Mouse (Mus musculus): ENCODE results near the gene Lyl1. TPM values are rescaled to one million over a fixed set of nuclear protein-coding genes. Genes with fewer than 3 reads are reported as not detected.

Lyl1 gene
- 4.3 and 5.5 TPM in 2 replicates for polyA plus RNA-seq (2016; fragmentation: Nextera tagmentation; extraction: Ambion mirVana)

GRCm38 (mm10) chr8:84700941-84701911 is at the start of gene Lyl1:
Gene Lyl1, plus strand, starts transcription at chr8:84701457.
- Histone ChIP-seq H3K27me3 (replicated peaks; ENCODE audit: low read depth, poor library complexity, severe bottlenecking) (peaks cover 65% of the 10 kb centered on the region), H3K4me1 (peaks cover 35% of the 10 kb centered on the region), H3K27ac (replicated peaks) (peak within 1 kb of the TSS; percentile 10; the same call in 1 of the 2 replicates), H3K4me3 (peak within 1 kb of the TSS; percentile 51), H3K36me3 (replicated peaks) (peaks cover 41% of the 10 kb centered on the region), H3K9me3 (no peaks in the 10 kb centered on the region)
- WGBS = 9% methylated on average over 34 of the region's 34 CpGs
- peak; percentile 66 for DNase-seq (ENCODE audit: low spot score)

GRCm38 (mm10) chr8:84653092-84653631 is 48.1 kb upstream of the Lyl1 start:
- no peak for DNase-seq (ENCODE audit: low spot score)
- WGBS = 55% methylated on average over 9 of the region's 9 CpGs
- Histone ChIP-seq H3K27me3 (replicated peaks; ENCODE audit: low read depth, poor library complexity, severe bottlenecking) (no peaks in the 10 kb centered on the region), H3K4me3 (peak overlapping the region; percentile 16; the same call in 1 of the 2 replicates), H3K27ac (replicated peaks) (peak overlapping the region; percentile 75), H3K36me3 (replicated peaks) (no peaks in the 10 kb centered on the region), H3K9me3 (no peaks in the 10 kb centered on the region), H3K4me1 (peaks cover 62% of the 10 kb centered on the region)

GRCm38 (mm10) chr8:84654597-84654996 is 46.7 kb upstream of the Lyl1 start:
- Histone ChIP-seq H3K27me3 (replicated peaks; ENCODE audit: low read depth, poor library complexity, severe bottlenecking) (no peaks in the 10 kb centered on the region), H3K27ac (replicated peaks) (peak overlapping the region; percentile 97), H3K4me3 (peak overlapping the region; percentile 59; the same call in 1 of the 2 replicates), H3K4me1 (peaks cover 76% of the 10 kb centered on the region), H3K9me3 (no peaks in the 10 kb centered on the region), H3K36me3 (replicated peaks) (no peaks in the 10 kb centered on the region)
- 25% methylated on average over 4 of the region's 4 CpGs for WGBS
- DNase-seq (ENCODE audit: low spot score) = peak; percentile 67

- Histone ChIP-seq H3K4me3 (peak overlapping the region; percentile 59), H3K36me3 (replicated peaks) (no peaks in the 10 kb centered on the region), H3K27ac (replicated peaks) (peak overlapping the region; percentile 97), H3K4me1 (peaks cover 79% of the 10 kb centered on the region), H3K27me3 (replicated peaks; ENCODE audit: low read depth, poor library complexity, severe bottlenecking) (no peaks in the 10 kb centered on the region), H3K9me3 (no peaks in the 10 kb centered on the region)
- under 1% methylated on average over 15 of the region's 15 CpGs for WGBS
- peak; percentile 93 for DNase-seq (ENCODE audit: low spot score)
Observed at GRCm38 (mm10) chr8:84655336-84656190, 45.7 kb upstream of the Lyl1 start.

- Histone ChIP-seq H3K36me3 (replicated peaks) (no peaks in the 10 kb centered on the region), H3K27ac (replicated peaks) (peak overlapping the region; percentile 97), H3K4me3 (peak overlapping the region; percentile 59), H3K27me3 (replicated peaks; ENCODE audit: low read depth, poor library complexity, severe bottlenecking) (no peaks in the 10 kb centered on the region), H3K9me3 (no peaks in the 10 kb centered on the region), H3K4me1 (peaks cover 77% of the 10 kb centered on the region)
- DNase-seq (ENCODE audit: low spot score) = peak; percentile 96
- 1% methylated on average over 10 of the region's 10 CpGs for WGBS
Observed at GRCm38 (mm10) chr8:84656191-84656525, 45.1 kb upstream of the Lyl1 start.

GRCm38 (mm10) chr8:84656641-84657126 is 44.6 kb upstream of the Lyl1 start:
- DNase-seq (ENCODE audit: low spot score) = peak; percentile 90
- 0% methylated on average over 23 of the region's 23 CpGs for WGBS
- no peaks in the 10 kb centered on the region for H3K9me3 ChIP-seq
- H3K36me3 ChIP-seq (replicated peaks) = peaks cover 3% of the 10 kb centered on the region; the same call in 1 of the 2 replicates
- H3K27ac ChIP-seq (replicated peaks) = peak overlapping the region; percentile 97
- H3K4me3 ChIP-seq = peak overlapping the region; percentile 59
- H3K4me1 ChIP-seq = peaks cover 75% of the 10 kb centered on the region
- H3K27me3 ChIP-seq (replicated peaks; ENCODE audit: low read depth, poor library complexity, severe bottlenecking) = no peaks in the 10 kb centered on the region

GRCm38 (mm10) chr8:84657203-84657602 is 44.1 kb upstream of the Lyl1 start:
- Histone ChIP-seq H3K4me3 (peak overlapping the region; percentile 59), H3K9me3 (no peaks in the 10 kb centered on the region), H3K4me1 (peaks cover 75% of the 10 kb centered on the region), H3K27me3 (replicated peaks; ENCODE audit: low read depth, poor library complexity, severe bottlenecking) (no peaks in the 10 kb centered on the region), H3K27ac (replicated peaks) (peak overlapping the region; percentile 97), H3K36me3 (replicated peaks) (peaks cover 4% of the 10 kb centered on the region; the same call in 1 of the 2 replicates)
- no peak for DNase-seq (ENCODE audit: low spot score)

- Histone ChIP-seq H3K27me3 (replicated peaks; ENCODE audit: low read depth, poor library complexity, severe bottlenecking) (no peaks in the 10 kb centered on the region), H3K27ac (replicated peaks) (peak overlapping the region; percentile 97), H3K4me3 (peak overlapping the region; percentile 59), H3K9me3 (no peaks in the 10 kb centered on the region), H3K4me1 (peaks cover 75% of the 10 kb centered on the region), H3K36me3 (replicated peaks) (peaks cover 4% of the 10 kb centered on the region; the same call in 1 of the 2 replicates)
- DNase-seq (ENCODE audit: low spot score) = no peak
- WGBS = 33% methylated on average over 4 of the region's 4 CpGs
Observed at GRCm38 (mm10) chr8:84657680-84658079, 43.6 kb upstream of the Lyl1 start.

- WGBS = 71% methylated on average over 1 of the region's 1 CpGs
Observed at GRCm38 (mm10) chr8:84658951-84659350, 42.3 kb upstream of the Lyl1 start.

GRCm38 (mm10) chr8:84659936-84660818 is 41.1 kb upstream of the Lyl1 start:
- Histone ChIP-seq H3K27ac (replicated peaks) (peak overlapping the region; percentile 96), H3K36me3 (replicated peaks) (peaks cover 4% of the 10 kb centered on the region; the same call in 1 of the 2 replicates), H3K4me1 (peaks cover 67% of the 10 kb centered on the region), H3K4me3 (peak overlapping the region; percentile 99), H3K27me3 (replicated peaks; ENCODE audit: low read depth, poor library complexity, severe bottlenecking) (no peaks in the 10 kb centered on the region), H3K9me3 (no peaks in the 10 kb centered on the region)
- DNase-seq (ENCODE audit: low spot score) = peak; percentile 86
- WGBS = under 1% methylated on average over 33 of the region's 33 CpGs

More at GRCm38 (mm10) chr8:84658951-84659350, 42.3 kb upstream of the Lyl1 start:
- Histone ChIP-seq H3K27me3 (replicated peaks; ENCODE audit: low read depth, poor library complexity, severe bottlenecking) (no peaks in the 10 kb centered on the region), H3K4me3 (peak overlapping the region; percentile 99), H3K9me3 (no peaks in the 10 kb centered on the region), H3K4me1 (peaks cover 75% of the 10 kb centered on the region), H3K36me3 (replicated peaks) (peaks cover 4% of the 10 kb centered on the region; the same call in 1 of the 2 replicates), H3K27ac (replicated peaks) (peak overlapping the region; percentile 96)
- DNase-seq (ENCODE audit: low spot score) = no peak

GRCm38 (mm10) chr8:84660819-84661457 is 40.3 kb upstream of the Lyl1 start:
- peaks cover 67% of the 10 kb centered on the region for H3K4me1 ChIP-seq
- WGBS = under 1% methylated on average over 20 of the region's 20 CpGs

More at GRCm38 (mm10) chr8:84660819-84661457, 40.3 kb upstream of the Lyl1 start:
- H3K4me3 ChIP-seq = peak overlapping the region; percentile 99
- H3K36me3 ChIP-seq (replicated peaks) = peaks cover 4% of the 10 kb centered on the region; the same call in 1 of the 2 replicates
- peak; percentile 85 for DNase-seq (ENCODE audit: low spot score)
- no peaks in the 10 kb centered on the region for H3K27me3 ChIP-seq (replicated peaks; ENCODE audit: low read depth, poor library complexity, severe bottlenecking)
- no peaks in the 10 kb centered on the region for H3K9me3 ChIP-seq
- H3K27ac ChIP-seq (replicated peaks) = peak overlapping the region; percentile 96
